Mouse (Mus musculus) kidney, adult 2 months (tissue): Measurements from ENCODE around the gene Scn5a. TPM values are rescaled to one million over a fixed set of nuclear protein-coding genes. Genes with fewer than 3 reads are reported as not detected.

Experiments
- DNase-seq: peaks from one replicate; pipeline ENCODE4 v3.0.0; 2021
- H3K27ac ChIP-seq: fragments of 200-500 bp; 2 replicates; pipeline ENCODE4 v1.5.1; 2012; ENCODE audit warnings: low read depth, low read length, control low read depth, inconsistent platforms; ENCODE audit not compliant: insufficient read depth
- H3K27me3 ChIP-seq: fragments of 200-500 bp; replicated peaks from 2 replicates; pipeline ENCODE4 v1.6.1; 2012; ENCODE audit warnings: mild to moderate bottlenecking, moderate library complexity, low read length, inconsistent platforms; ENCODE audit not compliant: control insufficient read depth, insufficient read depth
- H3K36me3 ChIP-seq: fragments of 200-500 bp; 2 replicates; pipeline ENCODE4 v1.6.1; 2012; ENCODE audit warnings: mild to moderate bottlenecking, moderate library complexity, low read length, inconsistent platforms; ENCODE audit not compliant: control insufficient read depth, insufficient read depth
- H3K4me1 ChIP-seq: fragments of 200-500 bp; 2 replicates; pipeline ENCODE4 v1.6.1; 2011; ENCODE audit warnings: low read length; ENCODE audit not compliant: control insufficient read depth, insufficient read depth
- H3K4me3 ChIP-seq: fragments of 200-500 bp; 2 replicates; pipeline ENCODE4 v1.5.1; 2011; ENCODE audit warnings: mild to moderate bottlenecking, low read depth, low read length, control low read depth; ENCODE audit not compliant: insufficient read depth
- CTCF ChIP-seq: fragments of 200-500 bp; conservative IDR thresholded peaks from 2 replicates; pipeline ENCODE4 v1.5.1; 2011; ENCODE audit warnings: low read depth, mild to moderate bottlenecking, control low read depth, low read length, moderate library complexity, mixed read lengths; ENCODE audit not compliant: insufficient read depth, insufficient read length
- POLR2A ChIP-seq: fragments of 200-500 bp; IDR thresholded peaks from one replicate; pipeline ENCODE4 v1.6.1; 2011; ENCODE audit warnings: low read depth, low read length, control low read depth
- WGBS: fragments of 180-500 bp; shearing (Covaris S2); methylation state at CpG from one replicate; pipeline ENCODE4 v1.1.7; 2018; 5-methylcytosine and 5-hydroxymethylcytosine counted together
- polyA plus RNA-seq: library from polyadenylated mRNA; depleted of rRNA; stranded (reverse); fragments of >200 nt; gene quantifications from 2 replicates; pipeline ENCODE4 v1.2.3, GENCODE M21; 2012

Scn5a gene
- polyA plus RNA-seq, 1 experiment = 0.72 TPM

- TF ChIP-seq CTCF (no peak), POLR2A (no peak)
- no peaks in the 10 kb centered on the region for H3K27me3 ChIP-seq
- no peak overlapping the region for H3K4me3 ChIP-seq
- no peaks in the 10 kb centered on the region for H3K36me3 ChIP-seq
- no peaks in the 10 kb centered on the region for H3K4me1 ChIP-seq
- whole genome bisulfite sequencing = 79% methylated on average over 10 of the region's 10 CpGs
- H3K27ac ChIP-seq = no peak overlapping the region
- no peak for DNase-seq
These were observed 19.7 kb upstream of the Scn5a start for GRCm38 (mm10) chr9:119598501-119598900.

GRCm38 (mm10) chr9:119597332-119597731, 18.5 kb upstream of the Scn5a start:
- Histone ChIP-seq H3K4me1 (no peaks in the 10 kb centered on the region), H3K27me3 (no peaks in the 10 kb centered on the region), H3K36me3 (no peaks in the 10 kb centered on the region), H3K4me3 (no peak overlapping the region), H3K27ac (no peak overlapping the region)
- no peak for DNase-seq
- WGBS = 85% methylated on average over 8 of the region's 8 CpGs
- TF ChIP-seq CTCF = no peak
- no peak for TF ChIP-seq POLR2A

GRCm38 (mm10) chr9:119589592-119589991, 10.8 kb upstream of the Scn5a start:
- no peak for DNase-seq
- WGBS = 82% methylated on average over 8 of the region's 8 CpGs
- H3K4me3 ChIP-seq = no peak overlapping the region
- no peaks in the 10 kb centered on the region for H3K4me1 ChIP-seq
- no peak overlapping the region for H3K27ac ChIP-seq
- no peaks in the 10 kb centered on the region for H3K27me3 ChIP-seq
- TF ChIP-seq CTCF = no peak
- no peak for TF ChIP-seq POLR2A
- H3K36me3 ChIP-seq = no peaks in the 10 kb centered on the region

GRCm38 (mm10) chr9:119588763-119589449, 10.1 kb upstream of the Scn5a start:
- DNase-seq = no peak
- H3K36me3 ChIP-seq = no peaks in the 10 kb centered on the region
- WGBS = 14% methylated on average over 26 of the region's 26 CpGs
- H3K27ac ChIP-seq = no peak overlapping the region
- no peaks in the 10 kb centered on the region for H3K27me3 ChIP-seq
- TF ChIP-seq POLR2A (no peak), CTCF (no peak)
- H3K4me3 ChIP-seq = no peak overlapping the region
- H3K4me1 ChIP-seq = no peaks in the 10 kb centered on the region

GRCm38 (mm10) chr9:119580668-119581067, 1.9 kb upstream of the Scn5a start:
- Histone ChIP-seq H3K27me3 (no peaks in the 10 kb centered on the region; the same call in 1 of the 2 replicates), H3K4me3 (no peak overlapping the region), H3K36me3 (no peaks in the 10 kb centered on the region), H3K27ac (no peak overlapping the region), H3K4me1 (no peaks in the 10 kb centered on the region)
- no peak for TF ChIP-seq POLR2A
- peak; percentile 98; the same call in 1 of the 2 replicates for TF ChIP-seq CTCF
- peak; percentile 71 for DNase-seq
- WGBS = 2% methylated on average over 6 of the region's 6 CpGs

GRCm38 (mm10) chr9:119580187-119580586, 1.4 kb upstream of the Scn5a start:
- Histone ChIP-seq H3K4me1 (no peaks in the 10 kb centered on the region), H3K36me3 (no peaks in the 10 kb centered on the region), H3K4me3 (no peak overlapping the region), H3K27me3 (no peaks in the 10 kb centered on the region; the same call in 1 of the 2 replicates), H3K27ac (no peak overlapping the region)
- DNase-seq = no peak
- 88% methylated on average over 17 of the region's 17 CpGs for WGBS
- no peak for TF ChIP-seq CTCF

GRCm38 (mm10) chr9:119578311-119578635, 543 bp downstream of the Scn5a start:
- Histone ChIP-seq H3K36me3 (no peaks in the 10 kb centered on the region), H3K27me3 (no peaks in the 10 kb centered on the region; the same call in 1 of the 2 replicates), H3K4me3 (no peak overlapping the region), H3K27ac (no peak overlapping the region), H3K4me1 (no peaks in the 10 kb centered on the region)
- TF ChIP-seq CTCF (no peak), POLR2A (no peak)
- WGBS = 3% methylated on average over 24 of the region's 24 CpGs
- DNase-seq = no peak

- WGBS = 75% methylated on average over 2 of the region's 2 CpGs
These were observed 1.8 kb downstream of the Scn5a start for GRCm38 (mm10) chr9:119576977-119577376.

More at GRCm38 (mm10) chr9:119576977-119577376, 1.8 kb downstream of the Scn5a start:
- Histone ChIP-seq H3K36me3 (no peaks in the 10 kb centered on the region), H3K4me3 (no peak overlapping the region), H3K27ac (no peak overlapping the region), H3K4me1 (no peaks in the 10 kb centered on the region), H3K27me3 (no peaks in the 10 kb centered on the region; the same call in 1 of the 2 replicates)
- TF ChIP-seq POLR2A (no peak), CTCF (no peak)
- no peak for DNase-seq
